Mouse (Mus musculus) lung, postnatal 25 days (tissue): ENCODE data around the gene Serac1.

Experiments used
- DNase-seq: peaks from one replicate; pipeline ENCODE4 v3.0.0; 2022; ENCODE audit warnings: low spot score

Serac1 gene

GRCm38 (mm10) chr17:6079287-6080122 is at the start of gene Serac1, which contains the start of gene Gtf2h5:
Gene Serac1 (minus strand): TSS chr17:6079741.
Gene Gtf2h5 (plus strand): TSS chr17:6079786.
- peak; percentile 97 for DNase-seq

- DNase-seq: no peak
Measured at GRCm38 (mm10) chr17:6128039-6128438, 48.5 kb upstream of the Serac1 start.

- no peak for DNase-seq
Measured at GRCm38 (mm10) chr17:6125441-6125840, 45.9 kb upstream of the Serac1 start.

- no peak for DNase-seq
Measured at GRCm38 (mm10) chr17:6123776-6124175, 44.2 kb upstream of the Serac1 start.

- no peak for DNase-seq
Measured at GRCm38 (mm10) chr17:6118861-6119260, 39.3 kb upstream of the Serac1 start.

GRCm38 (mm10) chr17:6117917-6118316 is 38.4 kb upstream of the Serac1 start:
- DNase-seq: no peak

- DNase-seq: no peak
Measured at GRCm38 (mm10) chr17:6117148-6117725, 37.7 kb upstream of the Serac1 start.

GRCm38 (mm10) chr17:6115085-6115484 is 35.5 kb upstream of the Serac1 start:
- DNase-seq: no peak

GRCm38 (mm10) chr17:6113653-6114052 is 34.1 kb upstream of the Serac1 start:
- DNase-seq: no peak

- DNase-seq: no peak
Measured at GRCm38 (mm10) chr17:6110956-6111355, 31.4 kb upstream of the Serac1 start.

GRCm38 (mm10) chr17:6108175-6108574 is 28.6 kb upstream of the Serac1 start:
- DNase-seq: no peak

- peak; percentile 59 for DNase-seq
Measured at GRCm38 (mm10) chr17:6107015-6107601, 27.6 kb upstream of the Serac1 start.

- peak; percentile 83 for DNase-seq
Measured at GRCm38 (mm10) chr17:6106361-6107014, 26.9 kb upstream of the Serac1 start, which contains the start of gene Tulp4. Gene Tulp4 (plus strand): TSS chr17:6106437.

- DNase-seq: no peak
Measured at GRCm38 (mm10) chr17:6103566-6103965, 24.0 kb upstream of the Serac1 start.

- no peak for DNase-seq
Measured at GRCm38 (mm10) chr17:6102287-6102686, 22.7 kb upstream of the Serac1 start.

GRCm38 (mm10) chr17:6097884-6098283 is 18.3 kb upstream of the Serac1 start:
- peak; percentile 57 for DNase-seq

GRCm38 (mm10) chr17:6095579-6095978 is 16.0 kb upstream of the Serac1 start:
- DNase-seq: no peak

- no peak for DNase-seq
Measured at GRCm38 (mm10) chr17:6091604-6092003, 12.1 kb upstream of the Serac1 start.

GRCm38 (mm10) chr17:6083323-6083890 is 3.9 kb upstream of the Serac1 start:
- DNase-seq: no peak

GRCm38 (mm10) chr17:6073405-6073804 is 6.1 kb downstream of the Serac1 start:
- DNase-seq: no peak

- DNase-seq: no peak
Measured at GRCm38 (mm10) chr17:6069866-6070265, 9.7 kb downstream of the Serac1 start.

GRCm38 (mm10) chr17:6067613-6068012 is 11.9 kb downstream of the Serac1 start:
- no peak for DNase-seq
